Mouse (Mus musculus): Measurements from ENCODE around the gene Btg1.
A peak's percentile ranks its signal among the peaks of the same experiment; 100 is the strongest.

Btg1 gene

DNA sequence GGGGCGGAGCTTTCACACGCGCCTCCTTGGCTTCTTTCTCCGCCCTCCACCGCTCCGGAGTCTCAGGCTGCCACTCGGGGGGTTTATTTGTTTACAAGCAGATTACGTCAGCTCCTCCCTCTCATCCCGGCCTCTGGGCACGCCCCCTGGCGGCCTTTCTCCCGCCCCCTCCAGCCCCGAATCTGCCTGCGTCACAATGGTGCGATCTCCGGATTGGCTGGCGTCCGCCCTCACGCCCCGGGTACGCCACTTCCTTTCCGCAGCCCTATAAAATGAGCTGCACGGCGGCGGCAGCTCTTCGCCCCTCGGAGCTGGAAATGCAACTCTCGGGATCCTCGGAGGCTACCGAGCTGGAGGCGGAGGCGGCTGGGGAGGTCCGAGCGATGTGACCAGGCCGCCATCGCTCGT, at the start of gene Btg1:
Btg1 (plus strand) TSS at position 298 of the 408 bp plus-strand sequence.
- peak; percentile 99 for DNase-seq (ENCODE audit: low read depth)

DNA sequence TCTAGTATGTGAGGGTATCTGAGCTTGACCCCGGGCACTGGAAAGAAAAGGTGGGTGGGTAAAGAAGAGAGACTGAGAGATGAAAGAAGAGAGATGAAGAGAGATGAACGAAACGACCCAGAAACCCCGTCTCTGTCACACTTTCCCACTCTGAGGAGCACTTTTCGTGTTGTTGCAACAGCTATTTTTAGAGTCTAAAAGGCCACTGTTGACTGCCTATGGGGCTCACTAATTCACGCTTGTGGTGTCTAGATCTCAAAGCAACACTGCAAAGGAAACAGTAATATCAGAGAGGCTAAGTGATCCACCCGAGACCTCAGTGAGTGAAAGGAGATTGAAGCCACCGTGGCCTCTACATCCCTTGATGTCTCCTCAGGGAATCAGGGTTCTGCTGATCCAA, 47.3 kb upstream of the Btg1 start:
- no peak for DNase-seq (ENCODE audit: low read depth)

GRCm38 (mm10) chr10:96571176-96571575, 45.6 kb upstream of the Btg1 start:
- no peak for DNase-seq (ENCODE audit: low read depth)

- DNase-seq (ENCODE audit: low read depth) = no peak
Observed at GRCm38 (mm10) chr10:96574786-96575185, 42.0 kb upstream of the Btg1 start.

DNA sequence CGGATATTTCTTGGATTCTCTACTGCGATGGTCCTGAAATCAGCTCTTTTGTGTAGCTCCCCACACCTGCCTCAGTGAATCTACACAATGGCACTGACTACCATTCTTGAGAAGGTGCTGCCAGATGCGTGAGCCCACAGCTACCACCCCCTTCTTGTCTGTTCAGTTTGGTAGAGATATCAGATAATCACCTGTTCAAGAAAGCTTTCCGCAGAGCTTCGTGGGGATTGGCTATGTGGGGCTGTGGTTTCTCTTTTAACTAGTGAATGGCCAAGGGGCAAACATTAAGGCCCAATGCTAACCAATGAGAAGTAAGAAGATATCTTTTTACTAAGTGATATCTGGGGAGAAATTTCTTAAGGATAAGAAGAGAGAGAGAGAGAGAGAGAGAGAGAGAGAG, 41.5 kb upstream of the Btg1 start:
- no peak for DNase-seq (ENCODE audit: low read depth)

DNA sequence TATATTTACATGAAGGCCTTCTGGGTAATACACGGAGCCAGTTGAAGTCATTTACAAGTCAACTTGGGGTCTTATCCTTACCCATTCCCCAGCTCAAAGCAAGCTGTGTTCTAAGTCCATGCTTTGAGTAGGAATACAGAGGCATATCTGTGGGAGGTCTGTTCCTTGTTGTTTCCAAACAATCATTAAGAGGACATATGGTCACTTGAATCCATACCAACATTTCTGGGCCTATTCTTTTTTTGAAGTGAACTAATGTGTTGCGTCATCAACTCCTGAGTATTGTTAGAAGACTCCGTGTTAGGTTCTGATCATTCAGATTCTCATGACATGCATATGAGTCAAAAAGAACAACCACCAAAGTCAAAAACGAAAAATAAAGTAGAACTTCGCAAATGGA, 37.9 kb upstream of the Btg1 start:
- DNase-seq (ENCODE audit: low read depth) = no peak

GRCm38 (mm10) chr10:96579436-96579835, 37.4 kb upstream of the Btg1 start:
- DNase-seq (ENCODE audit: low read depth) = no peak

DNA sequence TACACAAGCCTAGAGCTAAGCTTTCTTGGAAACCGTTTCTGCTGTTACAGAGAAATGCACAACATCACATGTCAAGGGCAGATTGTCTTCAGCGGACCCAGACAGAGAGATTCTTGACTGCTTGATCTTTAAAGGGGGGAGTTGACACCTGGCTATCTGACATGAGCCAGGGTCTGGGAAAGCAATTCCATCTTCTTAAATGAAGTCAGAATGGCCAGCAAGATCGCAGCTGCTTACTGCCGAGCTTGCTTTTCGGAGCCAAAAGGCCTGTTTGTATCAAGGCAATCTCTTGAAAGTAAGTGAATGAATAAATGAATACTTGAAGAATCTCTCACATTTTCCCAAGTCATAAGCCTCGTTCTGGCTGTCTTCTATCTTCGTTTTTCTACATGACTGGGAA, 36.6 kb upstream of the Btg1 start:
- no peak for DNase-seq (ENCODE audit: low read depth)

- DNase-seq (ENCODE audit: low read depth) = no peak
Observed at GRCm38 (mm10) chr10:96581232-96581631, 35.6 kb upstream of the Btg1 start.

GRCm38 (mm10) chr10:96586191-96586880, 30.5 kb upstream of the Btg1 start:
- peak; percentile 39 for DNase-seq (ENCODE audit: low read depth)

- peak; percentile 42 for DNase-seq (ENCODE audit: low read depth)
Observed at GRCm38 (mm10) chr10:96586881-96587217, 30.0 kb upstream of the Btg1 start.

- DNase-seq (ENCODE audit: low read depth) = no peak
Observed at GRCm38 (mm10) chr10:96588233-96588632, 28.6 kb upstream of the Btg1 start.

- DNase-seq (ENCODE audit: low read depth) = no peak
Observed at GRCm38 (mm10) chr10:96589781-96590180, 27.0 kb upstream of the Btg1 start.

GRCm38 (mm10) chr10:96592089-96592488, 24.7 kb upstream of the Btg1 start:
- DNase-seq (ENCODE audit: low read depth) = no peak

GRCm38 (mm10) chr10:96595435-96596132, 21.2 kb upstream of the Btg1 start:
- DNase-seq (ENCODE audit: low read depth) = no peak

- no peak for DNase-seq (ENCODE audit: low read depth)
Observed at GRCm38 (mm10) chr10:96596411-96596810, 20.4 kb upstream of the Btg1 start.

DNA sequence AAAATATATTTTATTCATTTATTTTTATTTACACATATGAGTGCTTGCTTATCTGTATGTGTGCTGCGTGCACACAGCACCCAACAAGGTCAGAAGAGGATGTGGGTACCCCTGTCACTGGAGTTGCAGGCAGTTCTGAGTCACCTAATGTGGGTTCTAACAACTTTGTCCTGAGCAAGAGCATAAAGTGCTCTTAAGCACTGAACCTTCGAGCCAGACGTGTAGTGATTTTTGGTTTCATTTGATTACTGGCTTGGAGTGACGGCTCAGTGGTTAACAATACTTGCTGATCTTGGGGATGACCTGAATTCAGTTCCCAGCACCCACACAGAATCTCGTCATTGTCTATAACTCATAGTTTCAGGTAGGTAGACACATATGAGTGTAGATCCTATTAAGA, 17.2 kb upstream of the Btg1 start:
- peak; percentile 60 for DNase-seq (ENCODE audit: low read depth)

DNA sequence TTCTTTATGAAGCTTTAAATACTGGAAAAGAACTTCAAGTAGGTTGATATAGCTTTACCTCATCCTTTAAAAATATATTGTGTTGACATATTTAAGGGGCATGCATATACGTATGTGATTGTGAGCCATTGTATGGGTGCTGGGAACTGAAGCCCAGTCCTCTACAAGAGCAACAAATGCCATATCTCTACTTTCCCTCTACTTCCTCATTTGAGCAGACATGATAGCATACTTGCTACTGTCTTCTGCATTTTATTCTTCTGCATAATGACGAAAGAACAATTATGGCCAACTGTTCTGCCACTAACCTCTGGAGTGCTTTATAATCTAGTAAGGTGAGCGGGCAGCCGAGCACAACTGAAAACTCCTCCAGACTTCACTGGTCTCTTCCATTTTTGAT, 15.1 kb upstream of the Btg1 start:
- no peak for DNase-seq (ENCODE audit: low read depth)

GRCm38 (mm10) chr10:96602339-96602738, 14.5 kb upstream of the Btg1 start:
- DNase-seq (ENCODE audit: low read depth) = no peak

- DNase-seq (ENCODE audit: low read depth) = no peak
Observed at GRCm38 (mm10) chr10:96605168-96605567, 11.6 kb upstream of the Btg1 start.

DNA sequence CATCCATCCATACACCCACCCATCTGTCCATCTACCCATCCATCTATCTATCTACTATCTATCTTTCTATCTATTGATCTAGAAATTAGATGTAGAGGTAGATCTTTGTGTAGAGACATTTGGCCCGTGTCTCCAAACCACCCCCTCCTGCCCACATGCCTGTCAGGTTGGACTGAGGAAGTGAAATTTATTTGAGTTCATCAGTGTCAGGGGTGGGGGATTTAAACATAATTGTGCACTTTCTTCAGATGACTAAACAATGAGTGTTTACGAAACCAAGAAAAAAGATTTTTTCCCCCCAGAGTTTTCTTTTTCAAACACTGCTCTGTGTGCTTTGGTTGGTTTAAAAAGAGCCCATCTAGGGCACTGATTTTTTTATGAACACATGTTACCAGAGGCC, 10.9 kb upstream of the Btg1 start:
- DNase-seq (ENCODE audit: low read depth) = no peak

- DNase-seq (ENCODE audit: low read depth) = no peak
Observed at GRCm38 (mm10) chr10:96607617-96608185, 9.1 kb upstream of the Btg1 start.
